Mouse (Mus musculus) v-Abl transformed pro-B cells (cell line): ENCODE results near the gene Irf2bpl.

Experiments used
- in situ Hi-C, 2 experiments: fragments of 400-800 bp; cut with MboI; formaldehyde crosslinking; loops; one replicate each; pipeline ENCODE4 v1.15.1; 2025; ENCODE audit not compliant: unreplicated experiment in 2 of 2

The Irf2bpl gene

GRCm38 (mm10) chr12:86871666-86872334 is 12.8 kb downstream of the Irf2bpl start:
- in situ Hi-C loops, result no loop called here

- in situ Hi-C loops, result no loop called here
Observed at GRCm38 (mm10) chr12:86870996-86871395, 13.6 kb downstream of the Irf2bpl start.

GRCm38 (mm10) chr12:86869761-86870160 is 14.8 kb downstream of the Irf2bpl start:
- in situ Hi-C loops, result no loop called here

- in situ Hi-C loops, result no loop called here
Observed at GRCm38 (mm10) chr12:86867271-86868223, 17.1 kb downstream of the Irf2bpl start.

- in situ Hi-C loops, result no loop called here
Observed at GRCm38 (mm10) chr12:86864316-86865020, 20.1 kb downstream of the Irf2bpl start.

GRCm38 (mm10) chr12:86859924-86860790 is 24.4 kb downstream of the Irf2bpl start:
- in situ Hi-C loops, result no loop called here

GRCm38 (mm10) chr12:86858983-86859872 is 25.4 kb downstream of the Irf2bpl start:
- in situ Hi-C loops, result no loop called here

- in situ Hi-C loops, result no loop called here
Observed at GRCm38 (mm10) chr12:86858498-86858897, 26.1 kb downstream of the Irf2bpl start.

GRCm38 (mm10) chr12:86857290-86857689 is 27.3 kb downstream of the Irf2bpl start:
- in situ Hi-C loops, result no loop called here

GRCm38 (mm10) chr12:86855670-86856069 is 28.9 kb downstream of the Irf2bpl start:
- in situ Hi-C loops, result no loop called here

- in situ Hi-C loops, result no loop called here
Observed at GRCm38 (mm10) chr12:86853516-86853915, 31.1 kb downstream of the Irf2bpl start.

GRCm38 (mm10) chr12:86851313-86851712 is 33.3 kb downstream of the Irf2bpl start:
- in situ Hi-C loops, result no loop called here

GRCm38 (mm10) chr12:86850746-86851145 is 33.9 kb downstream of the Irf2bpl start:
- in situ Hi-C loops, result no loop called here

GRCm38 (mm10) chr12:86849945-86850626 is 34.5 kb downstream of the Irf2bpl start:
- in situ Hi-C loops, result no loop called here

GRCm38 (mm10) chr12:86842866-86843459 is 41.6 kb downstream of the Irf2bpl start:
- in situ Hi-C loops, result no loop called here

GRCm38 (mm10) chr12:86840526-86840925 is 44.1 kb downstream of the Irf2bpl start:
- in situ Hi-C loops, result no loop called here

GRCm38 (mm10) chr12:86838181-86838580 is 46.4 kb downstream of the Irf2bpl start:
- in situ Hi-C loops, result no loop called here

- in situ Hi-C loops, result no loop called here
Observed at GRCm38 (mm10) chr12:86836431-86837047, 48.1 kb downstream of the Irf2bpl start.
